Mouse (Mus musculus) embryonic facial prominence, embryonic 13.5 days (tissue): Measurements from ENCODE around the gene Rhoh. TPM values are rescaled to one million over a fixed set of nuclear protein-coding genes. Genes with fewer than 3 reads are reported as not detected.

Source experiments
- ATAC-seq: fragments of 200-750 bp; cut with Nextera tagmentation; 2 replicates; pipeline ENCODE4 v1.8.0; 2017; ENCODE audit warnings: low read depth; ENCODE audit not compliant: insufficient number of reproducible peaks, insufficient read depth, low FRiP score, low TSS enrichment
- H3K27ac ChIP-seq: fragments of 300-500 bp; sonication (generic); 2 replicates; pipeline ENCODE4 v1.5.1; 2015; ENCODE audit warnings: moderate library complexity, mild to moderate bottlenecking, inconsistent platforms
- H3K27me3 ChIP-seq: fragments of 300-500 bp; sonication (generic); 2 replicates; pipeline ENCODE4 v1.6.1; 2015; ENCODE audit warnings: mild to moderate bottlenecking, inconsistent platforms
- H3K36me3 ChIP-seq: fragments of 300-500 bp; sonication (generic); 2 replicates; pipeline ENCODE4 v1.6.1; 2015; ENCODE audit warnings: mild to moderate bottlenecking, inconsistent platforms
- H3K4me1 ChIP-seq: fragments of 300-500 bp; sonication (generic); 2 replicates; pipeline ENCODE4 v1.6.1; 2015; ENCODE audit warnings: inconsistent platforms
- H3K4me2 ChIP-seq: fragments of 300-500 bp; sonication (generic); 2 replicates; pipeline ENCODE4 v1.6.1; 2015; ENCODE audit warnings: moderate library complexity, mild to moderate bottlenecking, inconsistent platforms
- H3K4me3 ChIP-seq: fragments of 300-500 bp; sonication (generic); 2 replicates; pipeline ENCODE4 v1.5.1; 2015; ENCODE audit warnings: mild to moderate bottlenecking, inconsistent platforms
- H3K9ac ChIP-seq: fragments of 300-500 bp; sonication (generic); 2 replicates; pipeline ENCODE4 v1.6.1; 2015; ENCODE audit warnings: mild to moderate bottlenecking, inconsistent platforms
- H3K9me3 ChIP-seq: fragments of 300-500 bp; sonication (generic); 2 replicates; pipeline ENCODE4 v1.6.1; 2016; ENCODE audit warnings: inconsistent platforms
- WGBS: fragments of 180-500 bp; shearing (Covaris S2); methylation state at CpG from one replicate; pipeline ENCODE4 v1.1.7; 2015; ENCODE audit warnings: mixed read lengths; 5-methylcytosine and 5-hydroxymethylcytosine counted together
- polyA plus RNA-seq: library from polyadenylated mRNA; unstranded; fragments of >200 nt; fragmentation: Nextera tagmentation; extraction: Ambion mirVana; gene quantifications from 2 replicates; pipeline ENCODE4 v1.2.1, GENCODE M21; 2015

Gene Rhoh
- polyA plus RNA-seq, 1 experiment from 2014 or later, result 0.58 TPM

DNA sequence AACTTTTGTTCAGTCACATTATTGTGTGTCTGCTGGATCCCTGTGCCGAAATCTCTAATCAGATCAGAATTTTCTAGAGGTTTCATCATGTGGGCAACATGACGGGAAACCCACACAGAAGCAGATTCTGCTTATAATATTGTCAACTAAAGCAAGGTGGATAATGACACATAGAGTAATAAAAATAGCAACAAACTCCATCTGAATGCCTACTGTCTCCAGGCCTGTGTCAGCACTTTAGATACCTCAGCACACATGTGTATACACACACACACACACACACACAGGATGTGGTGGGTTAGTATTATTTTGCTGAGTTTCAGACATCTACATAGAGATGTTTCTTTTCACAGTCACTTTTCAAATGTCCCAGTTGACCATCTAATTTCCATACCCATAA lies 36.7 kb downstream of the Rhoh start:
- ATAC-seq, result no peak
- H3K27me3 ChIP-seq, result no peaks in the 10 kb centered on the region
- no peaks in the 10 kb centered on the region for H3K36me3 ChIP-seq
- no peak overlapping the region for H3K4me3 ChIP-seq
- 88% methylated on average over 2 of the region's 2 CpGs for WGBS
- no peaks in the 10 kb centered on the region for H3K9me3 ChIP-seq
- H3K4me2 ChIP-seq, result no peak overlapping the region
- H3K27ac ChIP-seq, result no peak overlapping the region
- no peak overlapping the region for H3K9ac ChIP-seq
- H3K4me1 ChIP-seq, result peaks cover 6% of the 10 kb centered on the region; the same call in 1 of the 2 replicates

DNA sequence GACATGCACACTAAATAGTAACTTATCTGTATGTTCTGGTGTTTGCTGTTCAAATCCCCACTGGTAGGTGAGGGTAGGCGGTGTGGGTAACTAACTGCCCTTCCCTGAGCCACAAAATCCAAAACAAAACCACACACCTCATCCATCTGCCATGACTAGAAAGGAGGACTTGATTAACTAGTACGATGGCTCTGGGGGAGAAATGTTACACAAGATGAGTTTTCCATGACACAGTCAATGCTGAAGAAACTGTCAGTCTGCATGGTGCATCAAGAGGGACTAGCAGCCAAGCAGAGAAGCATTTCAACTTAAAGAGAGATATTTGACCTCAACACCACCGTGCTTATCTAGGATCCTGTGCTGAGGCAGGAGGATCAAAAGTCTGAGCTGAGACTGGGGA lies 37.7 kb downstream of the Rhoh start:
- H3K4me2 ChIP-seq, result no peak overlapping the region
- 77% methylated on average over 3 of the region's 3 CpGs for WGBS

DNA sequence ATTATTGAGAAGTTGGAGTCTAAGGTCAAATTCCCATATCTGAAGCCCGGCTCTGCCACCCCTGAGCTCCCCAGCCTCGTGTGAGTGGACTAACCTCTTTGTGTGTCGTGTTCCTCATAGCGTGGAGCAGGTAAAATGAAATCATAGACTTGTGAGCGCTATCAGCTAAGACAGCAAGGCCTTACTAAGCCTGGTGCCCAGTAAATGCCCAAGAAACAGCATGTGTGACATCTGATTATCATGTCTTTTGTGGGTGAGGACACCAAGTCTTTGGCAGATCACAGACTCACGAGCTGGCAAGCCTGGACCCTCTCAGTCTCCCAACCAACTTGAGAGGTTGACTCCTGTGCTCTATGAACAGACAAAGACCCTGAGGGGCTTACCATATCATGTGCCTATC lies 39.1 kb downstream of the Rhoh start:
- no peak overlapping the region for H3K4me2 ChIP-seq
- no peak overlapping the region for H3K9ac ChIP-seq
- H3K27ac ChIP-seq, result no peak overlapping the region
- H3K9me3 ChIP-seq, result peaks cover 18% of the 10 kb centered on the region; the same call in 1 of the 2 replicates
- no peaks in the 10 kb centered on the region for H3K27me3 ChIP-seq
- 88% methylated on average over 6 of the region's 6 CpGs for WGBS
- no peaks in the 10 kb centered on the region for H3K36me3 ChIP-seq
- ATAC-seq, result no peak
- H3K4me3 ChIP-seq, result no peak overlapping the region
- H3K4me1 ChIP-seq, result peaks cover 6% of the 10 kb centered on the region; the same call in 1 of the 2 replicates

More for the DNA sequence above, 37.7 kb downstream of the Rhoh start:
- no peak overlapping the region for H3K9ac ChIP-seq
- H3K9me3 ChIP-seq, result peaks cover 7% of the 10 kb centered on the region; the same call in 1 of the 2 replicates
- no peaks in the 10 kb centered on the region for H3K36me3 ChIP-seq
- H3K27me3 ChIP-seq, result no peaks in the 10 kb centered on the region
- no peak overlapping the region for H3K4me3 ChIP-seq
- no peak overlapping the region for H3K27ac ChIP-seq
- peaks cover 6% of the 10 kb centered on the region; the same call in 1 of the 2 replicates for H3K4me1 ChIP-seq
- no peak for ATAC-seq

DNA sequence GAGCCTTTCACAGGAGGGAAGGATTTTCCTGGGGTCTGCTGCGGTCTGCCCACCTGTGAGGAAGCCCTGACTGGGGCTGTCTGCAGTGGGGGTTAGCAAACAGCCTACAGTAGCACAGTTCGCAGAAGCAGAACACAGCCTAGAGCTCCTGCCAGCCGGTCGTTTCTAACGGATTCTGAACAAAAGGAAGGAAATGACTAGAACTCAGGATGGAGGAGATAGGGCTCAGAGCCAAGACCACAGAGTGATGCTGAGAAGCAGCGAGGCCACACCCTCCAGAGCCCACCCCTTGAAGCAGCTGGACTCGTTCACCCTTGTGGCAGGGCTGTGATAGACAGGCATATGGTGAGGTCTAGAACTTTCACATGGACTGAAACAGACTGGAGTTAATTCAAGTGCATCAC lies 39.9 kb downstream of the Rhoh start:
- Histone ChIP-seq H3K4me3 (no peak overlapping the region), H3K4me1 (peaks cover 6% of the 10 kb centered on the region; the same call in 1 of the 2 replicates), H3K9ac (no peak overlapping the region), H3K4me2 (no peak overlapping the region), H3K27me3 (no peaks in the 10 kb centered on the region), H3K27ac (no peak overlapping the region), H3K9me3 (peaks cover 18% of the 10 kb centered on the region; the same call in 1 of the 2 replicates), H3K36me3 (no peaks in the 10 kb centered on the region)
- 56% methylated on average over 7 of the region's 7 CpGs for WGBS
- ATAC-seq, result 0 out of 2 replicates have a peak, but pooled peaks have one; percentile 59

DNA sequence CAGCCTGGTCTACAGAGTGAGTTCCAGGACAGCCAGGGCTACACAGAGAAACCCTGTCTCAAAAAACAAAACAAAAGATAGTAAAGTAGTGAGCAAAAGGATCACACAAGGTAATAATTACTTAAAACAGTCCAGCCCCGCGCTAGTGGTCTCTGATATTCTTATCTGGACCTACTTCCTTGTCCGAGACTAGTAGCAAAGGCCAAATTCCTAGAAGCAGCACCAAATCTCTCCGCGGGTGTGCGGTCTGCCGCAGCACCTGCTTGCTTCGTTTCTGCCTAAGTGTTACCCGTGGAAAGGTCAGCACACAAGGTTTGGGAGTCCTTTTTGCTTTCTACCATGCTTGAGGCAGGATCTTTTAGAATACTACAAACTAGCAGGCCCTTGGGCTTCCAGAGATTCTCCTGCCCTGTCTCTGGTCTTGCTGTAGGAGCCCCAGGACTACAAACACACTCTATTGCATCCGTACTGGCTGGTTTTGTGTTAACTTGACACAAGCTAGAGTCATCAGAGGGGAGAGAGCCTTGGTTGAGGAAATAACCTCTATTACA lies 40.9 kb downstream of the Rhoh start:
- no peak overlapping the region for H3K9ac ChIP-seq
- H3K9me3 ChIP-seq, result peaks cover 18% of the 10 kb centered on the region; the same call in 1 of the 2 replicates
- ATAC-seq, result no peak
- WGBS, result 91% methylated on average over 10 of the region's 10 CpGs
- H3K36me3 ChIP-seq, result no peaks in the 10 kb centered on the region
- no peaks in the 10 kb centered on the region for H3K27me3 ChIP-seq
- H3K4me3 ChIP-seq, result no peak overlapping the region
- no peak overlapping the region for H3K4me2 ChIP-seq
- no peak overlapping the region for H3K27ac ChIP-seq
- H3K4me1 ChIP-seq, result peaks cover 6% of the 10 kb centered on the region; the same call in 1 of the 2 replicates

DNA sequence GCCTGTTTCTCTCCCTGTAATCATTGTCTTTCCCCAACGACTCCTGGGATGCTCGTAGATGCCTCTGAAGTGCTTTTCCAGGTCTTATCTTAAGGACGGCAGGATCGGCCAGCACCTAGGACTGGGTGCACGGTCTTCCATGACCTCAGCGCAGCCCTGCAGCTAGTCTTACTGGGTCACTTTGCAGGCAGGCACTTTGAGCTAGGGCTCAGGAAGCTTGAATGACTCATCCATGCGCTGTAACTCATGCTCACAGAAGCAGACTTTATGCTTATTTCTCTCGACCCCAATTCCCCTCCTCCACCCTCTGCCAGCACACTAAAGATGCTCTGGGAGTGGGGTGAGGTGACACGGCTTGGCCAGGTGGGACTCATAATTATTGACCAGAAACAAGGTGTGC lies 41.8 kb downstream of the Rhoh start:
- WGBS, result 90% methylated on average over 9 of the region's 9 CpGs
- Histone ChIP-seq H3K4me3 (no peak overlapping the region), H3K9ac (no peak overlapping the region), H3K36me3 (no peaks in the 10 kb centered on the region), H3K27ac (no peak overlapping the region), H3K4me1 (peaks cover 6% of the 10 kb centered on the region; the same call in 1 of the 2 replicates), H3K9me3 (peaks cover 18% of the 10 kb centered on the region; the same call in 1 of the 2 replicates), H3K4me2 (no peak overlapping the region), H3K27me3 (no peaks in the 10 kb centered on the region)
- no peak for ATAC-seq

DNA sequence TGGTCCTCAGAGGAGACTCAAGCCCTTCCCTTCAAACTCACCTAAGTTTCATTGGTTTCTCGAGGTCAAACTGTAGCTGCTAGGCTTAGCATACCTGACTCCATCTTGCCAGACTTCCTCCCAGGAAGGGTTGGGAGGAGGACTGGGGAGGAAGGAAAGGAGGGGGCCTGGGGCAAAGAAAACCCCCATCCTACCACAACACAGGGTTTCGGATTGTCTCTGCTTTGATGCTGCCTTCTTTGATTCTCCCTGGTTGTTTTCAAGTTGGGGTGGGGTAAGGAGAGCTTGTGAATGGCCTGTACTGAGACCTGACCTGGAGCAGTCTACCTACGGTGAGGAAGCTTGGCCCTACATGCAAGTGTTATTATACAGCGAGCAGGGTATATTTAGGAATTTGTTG lies 43.5 kb downstream of the Rhoh start:
- H3K27ac ChIP-seq, result no peak overlapping the region
- no peak overlapping the region for H3K4me2 ChIP-seq
- H3K9me3 ChIP-seq, result peaks cover 18% of the 10 kb centered on the region; the same call in 1 of the 2 replicates
- no peak overlapping the region for H3K4me3 ChIP-seq
- peaks cover 6% of the 10 kb centered on the region; the same call in 1 of the 2 replicates for H3K4me1 ChIP-seq
- no peaks in the 10 kb centered on the region for H3K27me3 ChIP-seq
- no peak overlapping the region for H3K9ac ChIP-seq
- no peak for ATAC-seq
- H3K36me3 ChIP-seq, result no peaks in the 10 kb centered on the region
- 87% methylated on average over 4 of the region's 4 CpGs for WGBS

DNA sequence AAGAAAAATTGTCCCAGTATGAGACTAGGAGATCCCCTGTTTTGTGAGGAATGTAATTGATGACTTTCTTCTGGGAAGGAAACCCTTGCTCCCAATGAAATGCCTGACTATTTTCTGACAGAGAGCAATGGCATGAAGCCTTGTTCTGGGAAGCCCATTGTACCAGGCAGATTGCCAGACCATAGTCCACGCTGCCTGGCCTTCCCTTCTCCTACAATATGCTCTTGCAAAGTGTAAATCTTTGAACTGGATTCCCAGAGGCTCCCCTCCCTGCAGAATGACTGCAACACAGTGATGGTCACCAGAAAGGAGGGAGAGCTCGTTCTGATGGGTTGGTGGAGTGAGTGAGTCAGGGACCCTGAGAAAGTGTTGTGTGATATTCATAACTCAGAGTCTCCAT lies 47.7 kb downstream of the Rhoh start:
- Histone ChIP-seq H3K4me1 (no peaks in the 10 kb centered on the region), H3K36me3 (no peaks in the 10 kb centered on the region), H3K9me3 (peaks cover 11% of the 10 kb centered on the region; the same call in 1 of the 2 replicates), H3K4me3 (no peak overlapping the region), H3K27me3 (no peaks in the 10 kb centered on the region), H3K9ac (no peak overlapping the region), H3K4me2 (no peak overlapping the region), H3K27ac (no peak overlapping the region)
- 79% methylated on average over 2 of the region's 2 CpGs for WGBS
- no peak for ATAC-seq

DNA sequence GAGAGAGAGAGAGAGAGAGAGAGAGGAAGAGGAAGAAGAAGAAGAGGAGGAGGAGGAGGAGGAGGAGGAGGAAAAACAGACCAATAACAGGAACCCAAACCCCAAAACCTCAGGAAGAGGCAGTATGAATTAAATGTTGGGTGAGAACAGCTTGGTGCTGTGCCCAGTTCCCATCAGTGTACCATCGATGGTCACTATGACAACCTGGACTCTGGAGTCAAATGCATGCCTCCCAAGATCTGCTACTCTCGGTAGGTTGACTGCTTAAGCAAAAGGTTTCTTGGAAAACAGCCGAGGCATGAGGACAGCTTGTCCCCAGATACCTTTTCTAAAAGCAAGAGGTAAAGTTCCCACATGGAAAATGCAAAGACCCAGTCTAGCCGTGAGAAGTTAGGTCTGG lies 48.3 kb downstream of the Rhoh start:
- Histone ChIP-seq H3K27ac (no peak overlapping the region), H3K4me1 (no peaks in the 10 kb centered on the region), H3K4me3 (no peak overlapping the region), H3K36me3 (no peaks in the 10 kb centered on the region), H3K27me3 (no peaks in the 10 kb centered on the region), H3K9me3 (peaks cover 7% of the 10 kb centered on the region; the same call in 1 of the 2 replicates), H3K4me2 (no peak overlapping the region), H3K9ac (no peak overlapping the region)
- WGBS, result 84% methylated on average over 4 of the region's 4 CpGs
- no peak for ATAC-seq

DNA sequence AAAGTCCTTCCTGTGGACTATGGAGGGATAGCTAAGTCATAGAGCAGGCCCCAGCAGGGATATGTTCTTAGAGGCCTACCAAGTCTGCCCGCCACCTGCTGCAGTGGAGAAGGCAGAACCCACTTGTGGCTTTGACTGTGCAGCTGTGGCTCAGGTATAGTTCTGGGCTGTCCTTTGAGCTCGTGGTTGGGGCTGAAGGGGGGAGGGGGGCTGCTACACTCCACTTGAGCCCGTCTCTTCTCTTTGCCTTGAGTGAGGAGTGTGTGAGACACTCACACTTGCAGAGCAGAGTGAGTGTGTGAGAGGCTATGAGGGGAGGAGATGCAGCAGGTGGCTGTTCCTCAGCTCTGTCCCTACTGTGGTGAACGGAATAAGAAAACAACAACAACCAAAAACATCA lies 49.4 kb downstream of the Rhoh start:
- no peak for ATAC-seq
- H3K9ac ChIP-seq, result no peak overlapping the region
- 75% methylated on average over 4 of the region's 4 CpGs for WGBS

DNA sequence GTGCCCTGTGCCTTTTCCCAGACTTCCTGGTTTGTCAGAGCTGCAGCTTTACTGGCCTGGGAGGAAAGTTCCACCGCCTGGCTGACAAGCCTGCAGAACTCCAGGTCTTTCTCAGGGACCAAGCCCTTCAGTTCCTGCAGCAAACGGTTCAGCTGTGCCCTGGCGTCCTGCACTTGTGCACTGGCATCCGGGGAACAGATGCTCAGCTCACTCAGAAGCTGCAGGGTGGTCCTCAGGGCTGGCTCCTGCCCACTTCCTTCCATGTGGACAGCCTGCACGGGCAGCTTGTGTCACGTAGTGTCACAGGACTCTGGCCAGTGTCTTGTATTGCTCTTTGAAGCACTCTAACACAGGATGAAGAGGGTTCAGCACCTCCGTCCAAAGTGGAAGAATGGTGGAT lies 50.7 kb downstream of the Rhoh start:
- no peaks in the 10 kb centered on the region for H3K4me1 ChIP-seq
- H3K9ac ChIP-seq, result no peak overlapping the region
- H3K36me3 ChIP-seq, result no peaks in the 10 kb centered on the region
- H3K27me3 ChIP-seq, result no peaks in the 10 kb centered on the region
- H3K4me2 ChIP-seq, result no peak overlapping the region
- 73% methylated on average over 7 of the region's 7 CpGs for WGBS
- no peak overlapping the region for H3K27ac ChIP-seq
- H3K9me3 ChIP-seq, result no peaks in the 10 kb centered on the region
- no peak for ATAC-seq
- H3K4me3 ChIP-seq, result no peak overlapping the region

More for the DNA sequence above, 49.4 kb downstream of the Rhoh start:
- Histone ChIP-seq H3K9me3 (no peaks in the 10 kb centered on the region), H3K27me3 (no peaks in the 10 kb centered on the region), H3K4me1 (no peaks in the 10 kb centered on the region), H3K4me3 (no peak overlapping the region), H3K36me3 (no peaks in the 10 kb centered on the region), H3K27ac (no peak overlapping the region), H3K4me2 (no peak overlapping the region)

DNA sequence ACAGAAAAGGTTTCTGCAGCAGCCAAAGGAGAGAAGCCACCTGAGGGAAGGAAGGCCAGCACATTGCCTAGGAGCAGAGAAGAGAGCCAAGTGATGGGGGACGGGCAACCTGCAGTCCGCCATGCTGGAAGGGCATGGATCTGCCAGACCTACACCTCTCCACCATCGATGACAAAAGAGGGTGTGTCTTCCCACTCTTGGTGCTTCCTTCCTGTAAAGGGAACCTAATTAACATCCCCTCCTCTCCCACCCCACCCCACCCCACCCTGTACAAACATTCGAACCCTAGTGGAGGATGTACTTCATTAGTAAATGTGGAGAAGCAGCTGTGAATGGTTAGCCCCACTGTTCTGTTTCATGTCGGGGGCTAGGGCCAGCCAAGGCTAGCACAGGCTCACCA lies 51.2 kb downstream of the Rhoh start:
- Histone ChIP-seq H3K9ac (no peak overlapping the region), H3K27ac (no peak overlapping the region), H3K27me3 (no peaks in the 10 kb centered on the region), H3K9me3 (no peaks in the 10 kb centered on the region), H3K36me3 (no peaks in the 10 kb centered on the region), H3K4me2 (no peak overlapping the region), H3K4me3 (no peak overlapping the region), H3K4me1 (no peaks in the 10 kb centered on the region)
- WGBS, result 64% methylated on average over 5 of the region's 5 CpGs
- ATAC-seq, result no peak
